Mouse (Mus musculus) neural tube, postnatal 0 days (tissue): ENCODE results near the gene Gm29106. TPM values are rescaled to one million over a fixed set of nuclear protein-coding genes. Genes with fewer than 3 reads are reported as not detected.

ENCODE experiments used
- polyA plus RNA-seq: library from polyadenylated mRNA; unstranded; fragments of >200 nt; fragmentation: Nextera tagmentation; extraction: Ambion mirVana; gene quantifications from 2 replicates; pipeline ENCODE4 v1.2.1, GENCODE M21; 2015

Gm29106 gene
- 0.17 TPM in 2 replicates for polyA plus RNA-seq

DNA sequence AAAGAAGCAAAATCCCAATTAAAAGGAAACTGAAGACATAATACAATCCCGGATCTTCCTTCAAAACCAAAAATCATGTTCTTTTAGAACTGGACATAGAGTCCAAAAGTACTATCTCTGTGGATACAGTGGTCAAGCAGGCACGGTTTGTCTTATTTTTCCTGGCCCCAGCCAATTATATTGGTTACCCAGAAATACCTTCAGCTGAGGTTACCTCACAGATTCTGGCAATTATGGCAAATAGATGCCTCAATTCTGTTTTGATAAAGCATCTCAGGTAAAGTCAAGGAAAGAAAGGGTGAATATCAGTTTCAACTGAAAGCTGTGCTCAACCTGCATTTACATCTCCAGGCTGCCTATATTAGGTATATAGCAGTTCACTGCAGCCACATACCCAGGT is at the start of gene Gm29106:
Gene Gm29106, plus strand, starts transcription at position 301 of the 400 bp plus-strand sequence.

Other genes with a start within 250 kb of the Gm29106 start
- not detected in 2 replicates for gene Gm28168, start 248.5 kb upstream of the Gm29106 start, polyA plus RNA-seq
- not detected in 2 replicates for gene Gm7145, start 210.6 kb upstream of the Gm29106 start, polyA plus RNA-seq
- gene Tsn, start 135.2 kb downstream of the Gm29106 start, polyA plus RNA-seq, result 419 and 465 TPM in 2 replicates
- 52.3 TPM in 2 replicates for gene Nifk, start 145.3 kb downstream of the Gm29106 start, polyA plus RNA-seq
- 59.4 and 61.5 TPM in 2 replicates for gene Clasp1, start 212.5 kb downstream of the Gm29106 start, polyA plus RNA-seq